Mouse (Mus musculus) Patski (cell line): Measurements from ENCODE around the gene Gm11937. TPM values are rescaled to one million over a fixed set of nuclear protein-coding genes. Genes with fewer than 3 reads are reported as not detected.
"Not testable (repeated sequence)": the region's sequence is repeated elsewhere in the genome, so short reads cannot be mapped to it uniquely, and the experiment has no call there.

Experiments
- ATAC-seq: fragments of 100-300 bp; one replicate; pipeline ENCODE4 v1.8.0; 2021
- CTCF ChIA-PET: fragments of 350-600 bp; sonication (Branson Sonifier 250); formaldehyde crosslinking; loops from one replicate; lab custom pipeline; 2022; ENCODE audit warnings: inconsistent platforms; lab: Charles Lee
- POLR2A ChIA-PET: fragments of 350-600 bp; sonication (Branson Sonifier 250); formaldehyde crosslinking; loops from one replicate; lab custom pipeline; 2022; ENCODE audit warnings: antibody characterized with exemption, inconsistent platforms; lab: Charles Lee
- DNase-seq: peaks from one replicate; pipeline ENCODE4 v3.0.0-alpha.2; 2011; ENCODE audit warnings: low read depth, low spot score
- H3K27me3 ChIP-seq: fragments of 371-371 bp; one replicate; pipeline ENCODE4 v1.5.1; 2021
- CTCF ChIP-seq: fragments of 100-300 bp; IDR thresholded peaks from one replicate; pipeline ENCODE4 v1.5.1; 2021
- in situ Hi-C: fragments of 300-500 bp; cut with MboI; formaldehyde crosslinking; loops from 3 replicates; pipeline ENCODE4 v1.11.1; 2018; ENCODE audit warnings: low pct_unique_long_range_greater_than_20kb, mixed read lengths
- polyA plus RNA-seq: library from polyadenylated mRNA; unstranded; gene quantifications from one replicate; pipeline ENCODE4 v1.2.3, GENCODE M21; 2021

The Gm11937 gene
- polyA plus RNA-seq, 1 experiment from 2014 or later = not detected

DNA sequence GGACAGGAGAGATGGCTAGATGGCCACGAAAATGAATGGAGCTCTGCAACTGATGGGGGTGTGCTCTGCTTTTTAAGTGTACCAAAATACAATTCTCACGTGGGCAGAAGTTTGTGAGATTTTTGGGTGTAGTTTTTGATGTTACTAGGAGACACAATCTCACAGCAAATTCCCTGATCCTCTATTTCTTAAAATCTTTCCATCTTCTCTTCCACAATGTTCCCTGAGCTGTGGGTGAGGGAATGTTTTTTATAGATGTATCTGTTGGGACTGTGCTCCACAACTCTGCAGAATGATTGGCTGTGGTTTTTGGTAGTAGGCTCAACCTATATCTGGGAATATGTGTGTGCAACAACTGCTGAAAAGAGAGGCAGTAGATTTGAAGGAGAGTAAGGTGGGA, 23.3 kb upstream of the Gm11937 start:
- ChIA-PET POLR2A (interaction anchor here (1.1 kb wide), 1 partner anchor 27 kb away, joined by 4 read pairs; no protein-coding TSS in a partner anchor), CTCF (no interaction called here)
- no peak for TF ChIP-seq CTCF

DNA sequence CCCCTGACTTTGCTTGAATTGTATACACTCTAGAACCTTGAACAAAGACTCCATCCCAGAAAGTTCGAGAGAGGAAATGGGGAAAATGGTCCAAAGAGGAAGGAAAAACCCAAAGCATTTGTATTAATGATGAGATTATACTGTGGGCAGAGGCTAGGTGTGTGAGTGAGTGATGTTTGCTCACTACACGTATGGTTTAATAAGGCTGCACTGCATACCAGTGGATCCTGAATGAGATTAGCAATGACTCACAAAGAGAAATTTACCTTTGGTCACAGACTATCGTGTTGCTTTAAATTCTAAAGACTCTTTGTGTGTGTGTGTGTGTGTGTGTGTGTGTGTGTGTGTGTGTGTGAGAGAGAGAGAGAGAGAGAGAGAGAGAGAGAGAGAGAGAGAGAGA, 20.9 kb upstream of the Gm11937 start:
- CTCF ChIA-PET = no interaction called here

More for the DNA sequence above, 23.3 kb upstream of the Gm11937 start:
- no peak for ATAC-seq
- in situ Hi-C loops = no loop called here
- no peaks in the 10 kb centered on the region for H3K27me3 ChIP-seq
- no peak for DNase-seq

DNA sequence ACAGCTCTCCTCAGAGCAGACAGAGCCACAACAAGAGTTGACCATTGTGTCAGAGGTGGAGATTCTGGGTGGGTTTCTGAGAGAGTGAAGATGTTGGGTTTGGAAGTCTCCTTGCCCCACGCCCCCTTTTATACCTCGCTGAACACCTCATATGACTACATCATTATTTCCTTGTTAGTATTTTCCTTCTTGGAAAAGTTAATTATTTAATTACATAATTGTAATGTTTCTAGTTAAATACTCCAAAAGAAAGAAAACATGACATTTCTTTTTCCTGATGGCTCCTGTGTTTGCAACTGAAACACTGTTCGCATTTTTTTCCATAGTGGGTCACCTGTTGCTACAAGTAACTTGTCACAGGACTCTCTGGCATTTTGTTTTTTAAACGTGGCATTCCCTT, 18.1 kb upstream of the Gm11937 start, which contains the start of gene Krtap4-1:
TSS of gene Krtap4-1 (minus strand) at position 101 of the 400 bp plus-strand sequence.
- in situ Hi-C loops = no loop called here
- TF ChIP-seq CTCF = no peak
- no peaks in the 10 kb centered on the region for H3K27me3 ChIP-seq
- DNase-seq = no peak
- ChIA-PET POLR2A (no interaction called here), CTCF (no interaction called here)
- ATAC-seq = no peak

More for the DNA sequence above, 20.9 kb upstream of the Gm11937 start:
- no peak for TF ChIP-seq CTCF
- ATAC-seq (no peak), DNase-seq (no peak)
- no peaks in the 10 kb centered on the region for H3K27me3 ChIP-seq
- POLR2A ChIA-PET = no interaction called here
- in situ Hi-C loops = no loop called here

DNA sequence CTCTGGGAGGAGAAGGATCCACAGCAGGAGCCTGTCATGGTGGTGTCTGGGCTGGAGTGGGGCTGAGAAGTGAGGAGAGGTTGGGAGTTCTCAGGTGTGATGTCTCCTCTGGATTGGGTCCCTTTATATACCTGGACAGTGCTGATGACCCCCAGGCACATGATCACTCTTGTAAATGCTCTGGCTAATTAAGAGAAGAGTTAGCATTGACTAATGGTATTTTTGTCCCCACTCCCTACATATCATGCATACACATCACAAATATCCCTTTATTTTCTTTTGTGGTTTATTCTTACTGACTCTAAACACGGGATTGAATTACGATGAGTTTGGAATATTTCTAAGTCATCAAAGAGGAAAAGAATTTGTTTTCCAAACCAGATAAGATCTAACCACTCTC, 10.3 kb upstream of the Gm11937 start, which contains the start of gene Gm11562:
TSS of gene Gm11562 (minus strand) at position 101 of the 400 bp plus-strand sequence.
- peak; percentile 17 for ATAC-seq
- no peak for DNase-seq
- H3K27me3 ChIP-seq = no peaks in the 10 kb centered on the region
- CTCF ChIA-PET = interaction anchor here (1.0 kb wide), 1 partner anchor 41 kb away, joined by 3 read pairs; no protein-coding TSS in a partner anchor
- in situ Hi-C loops = no loop called here
- POLR2A ChIA-PET = no interaction called here
- no peak for TF ChIP-seq CTCF

DNA sequence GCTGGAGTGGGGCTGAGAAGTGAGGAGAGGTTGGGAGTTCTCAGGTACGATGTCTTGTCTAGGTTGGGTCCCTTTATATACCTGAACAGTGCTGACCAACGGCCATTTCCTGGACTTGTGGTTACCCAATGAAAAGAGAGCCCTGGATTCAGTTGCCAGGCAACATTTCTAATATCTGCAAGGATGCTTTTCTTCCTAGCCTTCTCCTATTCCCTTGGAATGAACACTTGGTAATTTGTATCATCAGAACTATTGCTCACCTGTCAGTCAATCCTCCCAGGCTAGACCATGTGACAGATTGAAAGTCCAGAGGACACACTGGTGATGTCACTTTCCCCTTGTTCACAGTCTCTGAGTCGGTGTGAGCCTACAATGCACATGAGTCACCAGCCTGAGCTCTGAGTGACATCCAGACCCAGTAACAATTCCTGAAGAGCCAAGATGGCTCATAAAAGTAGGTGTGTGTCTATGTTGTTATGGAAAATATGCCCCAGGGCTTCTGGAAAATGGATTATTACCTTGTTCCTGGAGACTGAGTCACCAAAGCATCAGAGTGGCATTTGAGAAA, 4.9 kb upstream of the Gm11937 start, which contains the start of gene Krtap2-4:
TSS of gene Krtap2-4 (minus strand) at position 51 of the 568 bp plus-strand sequence.
- in situ Hi-C loops = no loop called here
- ChIA-PET CTCF (no interaction called here), POLR2A (no interaction called here)
- no peak for ATAC-seq
- TF ChIP-seq CTCF = no peak
- DNase-seq = no peak
- H3K27me3 ChIP-seq = no peaks in the 10 kb centered on the region

DNA sequence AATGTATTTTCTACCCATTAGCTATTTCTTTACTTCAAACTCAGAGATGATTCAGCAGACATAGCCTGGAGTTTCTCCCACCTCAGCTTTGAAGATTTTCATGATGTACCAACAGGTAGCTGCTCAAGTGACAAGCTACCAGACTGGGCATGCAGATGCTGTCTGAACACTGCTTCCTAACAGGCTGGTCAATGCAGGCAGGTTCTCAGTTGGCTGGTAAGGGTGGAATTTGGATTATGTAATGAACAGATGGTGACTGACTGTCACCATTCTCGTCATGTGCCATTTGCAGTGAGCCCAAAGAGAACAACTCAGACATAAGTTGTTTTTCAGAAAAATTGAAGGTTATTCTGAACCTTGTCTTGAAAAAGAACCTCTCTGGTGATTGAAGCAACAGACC, 863 bp downstream of the Gm11937 start:
- TF ChIP-seq CTCF = no peak
- in situ Hi-C loops = no loop called here
- ChIA-PET CTCF (no interaction called here), POLR2A (no interaction called here)
- H3K27me3 ChIP-seq = no peaks in the 10 kb centered on the region
- no peak for DNase-seq
- ATAC-seq = no peak

DNA sequence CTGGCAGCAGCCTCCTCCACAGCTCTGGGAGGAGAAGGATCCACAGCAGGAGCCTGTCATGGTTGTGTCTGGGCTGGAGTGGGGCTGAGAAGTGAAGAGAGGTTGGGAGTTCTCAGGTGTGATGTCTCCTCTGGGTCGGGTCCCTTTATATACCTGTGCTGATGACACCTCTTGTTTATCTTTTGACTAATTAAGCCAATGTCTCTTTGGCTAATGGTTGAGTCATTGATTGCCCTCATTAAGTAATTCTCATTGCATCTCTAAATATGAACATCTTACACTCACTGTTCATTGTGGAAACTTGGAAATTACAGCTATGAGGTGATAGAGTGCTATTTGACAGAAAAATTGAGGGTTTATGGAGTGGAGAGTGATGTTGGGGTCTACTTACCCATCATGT, 6.8 kb downstream of the Gm11937 start, which contains the start of gene Gm11938:
TSS of gene Gm11938 (minus strand) at position 101 of the 400 bp plus-strand sequence.
- H3K27me3 ChIP-seq, POLR2A ChIA-PET, CTCF ChIA-PET, DNase-seq, ATAC-seq, in situ Hi-C loops: not testable (repeated sequence)

DNA sequence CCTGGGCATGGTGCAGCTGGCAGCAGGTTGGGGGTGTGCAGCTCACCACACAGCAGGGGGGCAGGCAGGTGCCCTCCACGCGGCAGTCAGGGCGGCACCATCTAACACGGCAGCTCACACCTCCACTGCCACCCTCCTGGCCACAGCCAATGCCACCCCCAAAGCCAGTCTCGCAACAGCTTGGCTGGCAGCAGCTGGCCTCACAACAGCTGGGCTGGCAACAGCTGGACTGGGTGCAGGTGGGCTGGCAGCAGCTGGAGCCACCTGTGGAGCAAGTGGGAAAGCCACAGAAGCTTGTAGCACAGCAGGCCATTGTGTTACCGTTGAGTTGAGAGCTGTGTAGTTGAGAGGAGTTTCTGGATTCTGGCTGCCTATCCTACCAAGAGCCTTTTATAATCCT, 12.2 kb downstream of the Gm11937 start, which contains the start of gene Krtap9-3:
TSS of gene Krtap9-3 (minus strand) at position 364 of the 400 bp plus-strand sequence.
- H3K27me3 ChIP-seq, in situ Hi-C loops, CTCF ChIA-PET, ATAC-seq, POLR2A ChIA-PET, DNase-seq: not testable (repeated sequence)

DNA sequence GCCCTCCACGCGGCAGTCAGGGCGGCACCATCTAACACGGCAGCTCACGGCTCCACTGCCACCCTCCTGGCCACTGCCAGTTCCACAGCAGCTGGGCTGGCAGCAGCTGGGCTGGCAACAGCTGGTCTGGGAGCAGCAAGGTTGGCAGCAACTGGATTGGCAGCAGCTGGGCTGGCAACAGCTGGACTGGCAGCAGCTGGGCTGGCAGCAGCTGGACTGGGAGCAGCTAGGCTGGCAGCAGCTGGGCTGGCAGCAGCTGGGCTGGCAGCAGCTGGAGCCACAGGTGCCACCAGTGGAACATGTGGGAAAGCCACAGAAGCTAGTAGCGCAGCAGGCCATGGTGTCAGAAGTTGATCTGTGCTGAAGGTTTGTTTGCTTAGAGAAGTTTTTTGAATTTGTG, 19.0 kb downstream of the Gm11937 start, which contains the start of gene Krtap1-3:
TSS of gene Krtap1-3 (minus strand) at position 359 of the 400 bp plus-strand sequence.
- TF ChIP-seq CTCF = no peak
- ChIA-PET CTCF (no interaction called here), POLR2A (no interaction called here)
- H3K27me3 ChIP-seq = no peaks in the 10 kb centered on the region
- in situ Hi-C loops = no loop called here
- DNase-seq = no peak
- no peak for ATAC-seq

DNA sequence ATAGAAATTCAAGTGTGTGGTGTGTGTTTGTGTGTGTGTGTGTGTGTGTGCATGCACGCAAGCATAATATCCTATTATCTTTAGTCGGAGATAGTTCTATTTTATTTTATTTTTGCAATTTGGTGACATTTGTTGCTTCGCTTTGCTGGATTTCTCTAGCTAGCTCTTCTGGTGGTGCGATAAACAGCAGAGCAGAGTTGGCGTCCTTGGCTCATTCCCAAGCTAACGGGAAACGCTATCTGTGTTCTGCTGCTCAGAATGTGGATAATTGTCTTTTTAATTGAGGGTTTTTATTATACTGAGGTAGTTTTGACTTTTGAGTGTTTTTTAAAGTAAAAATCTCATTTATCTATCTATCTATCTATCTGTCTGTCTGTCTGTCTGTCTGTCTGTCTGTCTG, 24.9 kb downstream of the Gm11937 start:
- DNase-seq = no peak
- in situ Hi-C loops = loop anchor here (10.0 kb wide), 1 partner anchor 180 kb away; no protein-coding TSS in a partner anchor
- CTCF ChIA-PET = no interaction called here
- TF ChIP-seq CTCF = no peak
- H3K27me3 ChIP-seq = no peaks in the 10 kb centered on the region
- no peak for ATAC-seq
- POLR2A ChIA-PET = no interaction called here

DNA sequence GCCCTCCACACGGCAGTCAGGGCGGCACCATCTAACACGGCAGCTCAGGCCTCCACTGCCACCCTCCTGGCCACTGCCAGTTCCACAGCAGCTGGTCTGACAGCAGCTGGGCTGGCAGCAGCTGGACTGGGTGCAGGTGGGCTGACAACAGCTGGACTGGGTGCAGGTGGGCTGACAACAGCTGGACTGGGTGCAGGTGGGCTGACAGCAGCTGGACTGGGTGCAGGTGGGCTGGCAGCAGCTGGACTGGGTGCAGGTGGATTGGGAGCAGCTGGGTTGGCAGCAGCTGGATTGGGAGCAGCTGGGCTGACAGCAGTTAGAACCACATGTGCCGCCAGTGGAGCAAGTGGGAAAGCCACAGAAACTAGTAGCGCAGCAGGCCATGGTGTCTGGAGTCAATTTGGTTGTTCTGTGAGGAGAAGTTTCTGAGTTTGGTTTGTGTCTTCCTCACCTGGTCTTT, 26.7 kb downstream of the Gm11937 start, which contains the start of gene Krtap1-4:
TSS of gene Krtap1-4 (minus strand) at position 410 of the 460 bp plus-strand sequence.
- DNase-seq = no peak
- CTCF ChIA-PET = interaction anchor here (2.3 kb wide), 1 partner anchor 10 kb away, joined by 6 read pairs; no protein-coding TSS in a partner anchor
- no peaks in the 10 kb centered on the region for H3K27me3 ChIP-seq
- ATAC-seq = no peak
- in situ Hi-C loops = loop anchor here (10.0 kb wide), 1 partner anchor 182 kb away; no protein-coding TSS in a partner anchor
- POLR2A ChIA-PET = no interaction called here
- TF ChIP-seq CTCF = no peak
